Mouse (Mus musculus): ENCODE results near the gene Prpf38b.

Prpf38b gene

GRCm38 (mm10) chr3:108858231-108858770 lies 53.2 kb downstream of the Prpf38b start:
- no peak for DNase-seq (ENCODE audit: low spot score)

DNA sequence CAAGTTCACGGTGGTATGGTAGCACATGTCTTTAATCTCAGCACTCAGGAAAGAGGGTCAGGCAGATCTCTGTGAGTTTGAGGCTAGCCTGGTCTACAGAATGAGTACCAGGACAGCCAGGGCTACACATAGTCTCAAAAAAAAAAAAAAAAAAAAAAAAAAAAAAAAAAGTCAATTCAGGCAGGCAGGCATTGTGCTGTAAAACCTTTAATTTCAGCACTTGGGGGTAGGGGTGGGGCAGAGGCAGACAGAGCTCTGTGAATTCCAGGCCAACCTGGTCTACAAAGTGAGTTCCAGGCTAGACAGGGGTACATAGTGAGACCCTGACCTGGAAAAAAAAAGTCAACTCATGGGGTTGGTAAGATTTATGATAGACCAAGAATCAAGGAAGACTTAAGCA lies 53.8 kb downstream of the Prpf38b start:
- no peak for DNase-seq (ENCODE audit: low spot score)

- DNase-seq (ENCODE audit: low spot score) = no peak
Observed at GRCm38 (mm10) chr3:108857124-108857470, 54.4 kb downstream of the Prpf38b start.

DNA sequence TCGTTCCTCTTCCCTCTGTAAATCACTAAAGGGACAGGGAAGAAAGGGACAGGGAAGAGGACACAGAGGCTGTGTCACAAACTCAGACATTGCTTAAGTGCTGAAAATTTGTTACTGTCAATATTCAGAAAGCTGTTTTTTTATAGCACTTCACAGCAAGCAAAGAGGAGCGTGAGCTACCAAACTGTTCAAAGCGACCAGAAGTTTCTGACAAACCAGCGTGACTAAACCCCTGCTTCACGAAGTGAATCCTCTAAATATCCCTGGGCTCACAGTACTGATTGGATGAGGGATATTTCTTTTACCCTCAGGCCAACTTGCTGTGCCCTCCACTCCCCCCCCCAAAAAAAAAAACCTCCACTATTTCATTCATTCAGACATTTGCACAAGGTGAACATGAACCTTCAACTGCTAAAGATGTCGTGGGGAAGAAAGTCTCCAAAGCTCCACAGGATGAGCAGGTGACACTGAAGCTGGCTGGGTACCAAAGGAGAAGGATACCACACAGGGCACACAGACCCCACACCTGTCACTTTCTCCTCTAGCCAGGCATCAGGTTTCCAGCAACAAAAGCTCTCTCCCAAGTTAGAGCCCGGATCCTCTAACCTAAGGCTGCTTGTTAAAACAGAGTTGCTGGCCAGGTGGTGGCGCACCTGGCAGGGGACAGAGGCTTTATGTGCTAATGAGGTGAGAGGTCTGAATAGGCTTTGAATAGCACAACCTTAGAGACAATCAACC lies 55.0 kb downstream of the Prpf38b start:
- no peak for DNase-seq (ENCODE audit: low spot score)

- DNase-seq (ENCODE audit: low spot score) = no peak
Observed at GRCm38 (mm10) chr3:108855864-108856263, 55.7 kb downstream of the Prpf38b start.

- no peak for DNase-seq (ENCODE audit: low spot score)
Observed at GRCm38 (mm10) chr3:108855371-108855770, 56.2 kb downstream of the Prpf38b start.

DNA sequence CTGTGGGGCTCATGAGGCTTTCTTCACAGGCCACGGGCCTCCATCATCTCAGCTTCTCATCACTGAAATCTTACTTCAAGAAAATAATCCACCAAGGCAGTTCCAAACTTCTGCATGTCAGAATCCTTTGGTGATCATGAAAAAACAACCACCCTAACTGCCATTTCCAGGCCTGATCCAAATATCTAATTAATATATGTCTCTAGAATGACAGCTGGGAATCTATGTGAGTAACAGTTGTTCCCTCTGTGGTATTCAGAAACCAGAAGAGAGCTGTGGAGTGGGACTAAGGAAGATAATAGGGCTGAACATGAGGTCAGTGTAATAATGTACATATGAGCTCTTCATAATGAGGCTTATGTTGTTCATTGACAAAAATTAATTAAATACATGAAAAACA lies 58.3 kb downstream of the Prpf38b start:
- DNase-seq (ENCODE audit: low spot score) = no peak

Data from spleen, adult 12 weeks (tissue).